Mouse (Mus musculus): ENCODE measurements around the gene Gm10778. TPM values are rescaled to one million over a fixed set of nuclear protein-coding genes. Genes with fewer than 3 reads are reported as not detected.
A peak's percentile ranks its signal among the peaks of the same experiment; 100 is the strongest.
"Not testable (repeated sequence)": the region's sequence is repeated elsewhere in the genome, so short reads cannot be mapped to it uniquely, and the experiment has no call there.

Gm10778 gene
- total RNA-seq, 2 experiments from 2014 or later = not detected

- ATAC-seq (replicated peaks; ENCODE audit: low FRiP score, poor library complexity, severe bottlenecking) = peak; percentile 95
Observed at GRCm38 (mm10) chr10:81626994-81627835, 21.6 kb upstream of the Gm10778 start, which contains the start of gene Sirt6. Gene Sirt6 (minus strand): TSS chr10:81627797.

GRCm38 (mm10) chr10:81627836-81628220, 21.0 kb upstream of the Gm10778 start:
- peak; percentile 27 for ATAC-seq (replicated peaks; ENCODE audit: low FRiP score, poor library complexity, severe bottlenecking)

GRCm38 (mm10) chr10:81628390-81628789, 20.5 kb upstream of the Gm10778 start, which contains the start of gene Ankrd24:
Gene Ankrd24 (plus strand): TSS chr10:81628540.
- no peak for ATAC-seq (replicated peaks; ENCODE audit: low FRiP score, poor library complexity, severe bottlenecking)

GRCm38 (mm10) chr10:81633253-81634099, 15.4 kb upstream of the Gm10778 start:
- ATAC-seq (replicated peaks; ENCODE audit: low FRiP score, poor library complexity, severe bottlenecking) = peak; percentile 92

DNA sequence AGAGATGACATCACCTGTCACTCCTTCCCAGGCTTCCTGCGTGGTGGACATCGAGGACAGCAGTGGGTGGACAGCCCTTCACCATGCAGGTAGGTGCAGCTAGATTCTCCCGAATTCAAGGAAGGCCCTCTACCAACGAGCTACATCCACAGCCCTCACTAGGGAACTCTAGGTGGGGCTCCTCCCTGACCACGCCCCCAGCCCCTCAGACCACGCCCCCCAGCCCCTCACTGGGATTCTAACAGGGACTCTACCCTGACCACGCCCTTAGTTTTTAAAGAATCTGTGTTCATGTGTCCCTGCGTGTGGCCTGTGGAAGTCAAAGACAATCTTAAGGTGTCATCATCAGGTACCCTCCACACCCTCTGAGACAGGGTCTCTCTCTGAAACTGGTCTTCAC, 12.5 kb upstream of the Gm10778 start:
- no peak for ATAC-seq (replicated peaks; ENCODE audit: low FRiP score, poor library complexity, severe bottlenecking)

- ATAC-seq (replicated peaks; ENCODE audit: low FRiP score, poor library complexity, severe bottlenecking) = no peak
Observed at GRCm38 (mm10) chr10:81638101-81638500, 10.8 kb upstream of the Gm10778 start.

DNA sequence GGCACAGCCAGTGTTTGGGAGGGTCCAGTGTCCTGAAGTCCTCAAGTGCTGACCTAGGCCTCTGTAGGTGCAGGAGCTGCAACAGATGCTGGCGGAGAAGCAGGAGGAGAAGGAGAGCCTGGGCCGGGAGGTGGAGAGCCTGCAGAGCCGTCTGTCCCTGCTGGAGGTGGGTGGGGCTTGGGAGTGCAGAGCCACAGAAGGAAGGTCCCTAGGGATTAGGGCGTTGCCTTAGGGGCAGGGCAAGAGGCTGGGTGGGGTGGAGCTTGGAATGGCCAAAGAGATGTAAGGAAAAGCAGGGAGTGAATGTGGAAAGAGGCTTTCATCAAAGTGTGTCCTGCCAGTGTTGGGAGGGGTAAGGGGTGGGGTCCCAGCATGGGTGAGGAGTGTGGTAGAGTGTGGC, 8.0 kb upstream of the Gm10778 start:
- ATAC-seq (replicated peaks; ENCODE audit: low FRiP score, poor library complexity, severe bottlenecking) = not testable (repeated sequence)

- no peak for ATAC-seq (replicated peaks; ENCODE audit: low FRiP score, poor library complexity, severe bottlenecking)
Observed at GRCm38 (mm10) chr10:81641566-81641965, 7.3 kb upstream of the Gm10778 start.

DNA sequence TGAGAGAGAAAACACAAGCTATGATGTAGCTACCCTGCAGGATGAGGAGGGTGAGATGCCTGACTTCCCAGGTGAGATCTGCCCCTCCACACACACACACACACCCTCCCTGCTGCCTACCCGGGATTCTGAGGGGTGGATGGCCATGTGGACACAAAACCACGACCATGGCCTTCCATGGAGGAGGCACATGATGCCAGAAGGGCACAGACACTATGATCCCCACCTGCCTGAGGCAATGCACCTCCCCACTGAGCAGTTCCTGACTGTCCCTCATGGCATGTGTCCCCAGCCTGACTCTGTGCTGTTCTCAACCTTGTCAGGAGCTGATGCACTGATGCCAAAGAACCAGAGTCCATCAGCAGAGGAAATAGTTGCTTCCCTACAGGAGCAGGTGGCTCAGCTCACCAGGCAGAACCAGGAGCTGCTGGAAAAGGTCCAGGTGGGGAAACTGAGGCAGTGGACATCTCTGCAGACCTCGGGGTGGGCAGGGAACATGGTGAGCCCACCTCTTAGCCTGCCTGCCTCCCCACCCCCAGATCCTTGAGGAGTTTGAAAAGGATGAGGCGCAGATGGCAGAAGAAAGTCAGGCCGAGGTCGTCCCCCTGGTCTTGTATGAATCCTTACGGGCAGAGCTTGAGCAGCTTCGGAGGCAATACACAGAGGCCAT, 6.7 kb upstream of the Gm10778 start:
- no peak for ATAC-seq (replicated peaks; ENCODE audit: low FRiP score, poor library complexity, severe bottlenecking)

DNA sequence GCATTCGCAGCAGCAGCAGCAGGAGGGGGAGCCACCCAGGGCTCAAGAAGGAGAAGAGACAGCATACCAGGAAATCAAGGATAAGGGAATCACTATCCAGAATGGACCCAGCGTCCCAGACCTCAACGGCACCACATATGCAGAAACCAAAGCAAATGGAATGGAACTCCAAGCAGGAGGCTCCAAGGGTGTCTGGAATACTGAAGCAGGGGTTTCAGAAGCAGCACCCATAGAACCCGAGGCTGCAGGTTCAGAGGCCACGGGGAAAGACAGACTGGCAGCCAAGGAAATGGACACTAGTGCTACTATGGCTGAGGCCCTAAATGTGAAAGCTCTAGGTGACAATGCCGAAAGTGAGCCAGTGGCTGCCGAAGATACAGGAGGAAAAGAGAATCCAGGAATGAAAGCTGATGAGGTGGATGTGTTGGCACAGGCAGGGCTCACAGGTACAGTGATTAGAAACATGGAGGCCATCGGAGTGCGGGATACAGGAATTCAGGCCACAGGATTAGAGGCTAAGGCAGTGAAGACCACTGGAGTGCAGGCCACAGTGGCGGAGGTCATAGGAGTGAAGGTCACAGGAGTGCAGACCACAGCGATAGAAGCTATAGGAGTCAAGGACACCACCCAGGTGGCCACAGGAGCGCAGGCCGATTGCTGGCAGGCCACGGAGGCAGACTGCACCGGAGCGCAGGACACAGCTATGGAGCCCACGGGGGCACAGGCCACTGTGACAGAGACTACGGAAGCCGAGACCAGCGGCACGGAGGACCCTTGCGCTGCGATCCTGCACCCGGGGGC, 6.0 kb upstream of the Gm10778 start:
- ATAC-seq (replicated peaks; ENCODE audit: low FRiP score, poor library complexity, severe bottlenecking) = no peak

GRCm38 (mm10) chr10:81643449-81644055, 5.3 kb upstream of the Gm10778 start:
- ATAC-seq (replicated peaks; ENCODE audit: low FRiP score, poor library complexity, severe bottlenecking) = peak; percentile 86

- no peak for ATAC-seq (replicated peaks; ENCODE audit: low FRiP score, poor library complexity, severe bottlenecking)
Observed at GRCm38 (mm10) chr10:81644162-81644561, 4.7 kb upstream of the Gm10778 start.

DNA sequence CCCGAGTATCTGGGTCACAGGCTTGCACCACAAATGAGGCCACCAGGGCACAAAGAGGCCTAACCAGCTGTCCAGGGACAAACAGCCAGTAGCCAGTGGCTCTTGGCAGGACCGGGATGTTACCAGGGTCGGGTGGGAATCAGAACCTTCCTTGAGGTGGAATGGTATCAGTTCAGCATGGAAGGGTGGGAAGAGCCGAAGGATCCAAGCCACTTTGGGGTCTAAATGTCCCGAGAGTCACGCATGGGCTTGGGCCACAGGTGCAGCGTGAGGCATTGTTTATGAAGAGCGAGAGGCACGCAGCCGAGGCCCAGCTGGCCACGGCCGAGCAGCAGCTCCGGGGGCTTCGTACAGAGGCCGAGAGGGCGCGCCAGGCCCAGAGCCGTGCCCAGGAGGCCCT, 4.1 kb upstream of the Gm10778 start:
- ATAC-seq (replicated peaks; ENCODE audit: low FRiP score, poor library complexity, severe bottlenecking) = no peak

GRCm38 (mm10) chr10:81645391-81645790, 3.5 kb upstream of the Gm10778 start:
- no peak for ATAC-seq (replicated peaks; ENCODE audit: low FRiP score, poor library complexity, severe bottlenecking)

DNA sequence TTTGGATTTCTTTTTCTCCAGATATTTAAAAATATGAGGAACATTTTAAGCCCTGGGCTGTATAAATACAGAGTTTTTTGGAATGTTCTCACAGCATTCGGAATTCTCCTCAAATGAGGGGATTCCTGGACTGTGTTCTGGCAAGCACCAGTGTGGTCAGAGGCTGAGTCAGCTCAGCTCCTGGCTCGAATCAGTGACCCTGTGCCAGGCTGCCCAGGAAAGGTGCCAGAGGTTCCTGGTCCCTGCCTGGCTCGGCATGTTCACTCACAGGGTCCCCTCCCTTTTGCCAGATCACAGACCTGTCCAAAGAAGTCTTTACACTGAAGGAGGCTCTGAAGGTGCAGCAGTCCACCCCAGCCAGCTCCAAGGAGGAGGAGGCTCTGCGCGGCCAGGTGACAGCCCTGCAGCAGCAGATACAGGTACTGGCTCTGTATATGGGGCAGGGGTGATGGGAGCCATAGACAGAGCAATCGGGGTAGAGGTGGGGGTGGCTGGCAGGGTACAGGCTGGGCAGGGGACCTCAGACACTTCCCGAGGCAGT, 2.8 kb upstream of the Gm10778 start:
- ATAC-seq (replicated peaks; ENCODE audit: low FRiP score, poor library complexity, severe bottlenecking) = no peak

GRCm38 (mm10) chr10:81655178-81655577, 6.3 kb downstream of the Gm10778 start:
- ATAC-seq (replicated peaks; ENCODE audit: low FRiP score, poor library complexity, severe bottlenecking) = no peak

DNA sequence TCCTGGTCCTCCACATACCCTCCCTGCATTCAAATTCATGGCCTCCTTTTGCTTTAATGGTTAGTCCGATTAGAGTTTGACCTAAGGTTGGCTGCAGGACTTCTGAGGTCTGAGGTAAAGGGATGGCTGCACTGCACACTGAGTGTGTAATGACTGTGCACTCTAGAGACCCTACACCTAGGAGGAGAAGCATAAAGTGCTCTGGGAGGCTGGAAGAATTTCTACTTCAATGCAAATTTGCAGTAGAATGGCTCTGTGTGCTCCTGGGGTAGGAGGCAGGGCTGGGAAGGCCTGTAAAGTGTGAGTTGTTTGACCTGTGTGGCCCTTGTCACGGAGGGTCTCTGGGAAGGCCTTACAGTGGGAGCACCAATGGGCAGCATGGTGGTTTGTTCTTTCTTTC, 7.3 kb downstream of the Gm10778 start:
- ATAC-seq (replicated peaks; ENCODE audit: low FRiP score, poor library complexity, severe bottlenecking) = no peak

GRCm38 (mm10) chr10:81687114-81687513, 38.3 kb downstream of the Gm10778 start:
- ATAC-seq (replicated peaks; ENCODE audit: low FRiP score, poor library complexity, severe bottlenecking) = not testable (repeated sequence)

Measured in erythroid progenitor cell, adult 5-6 weeks (primary cell).